Mouse (Mus musculus) lung, embryonic 14.5 days (tissue): Measurements from ENCODE around the gene Pdzd2. TPM values are rescaled to one million over a fixed set of nuclear protein-coding genes. Genes with fewer than 3 reads are reported as not detected.

ENCODE experiments used
- ATAC-seq: fragments of 200-750 bp; cut with Nextera tagmentation; 2 replicates; pipeline ENCODE4 v1.8.0; 2017; ENCODE audit warnings: mild to moderate bottlenecking, moderate TSS enrichment, moderate library complexity; ENCODE audit not compliant: insufficient read depth
- DNase-seq: peaks from one replicate; pipeline ENCODE4 v3.0.0-alpha.2; 2015
- H3K27ac ChIP-seq: fragments of 300-500 bp; sonication (generic); 2 replicates; pipeline ENCODE4 v1.5.1; 2014; ENCODE audit warnings: low read depth, mild to moderate bottlenecking, moderate library complexity
- H3K27me3 ChIP-seq: fragments of 300-500 bp; sonication (generic); 2 replicates; pipeline ENCODE4 v1.6.1; 2014; ENCODE audit warnings: low read length, control low read depth; ENCODE audit not compliant: insufficient read depth
- H3K36me3 ChIP-seq: fragments of 300-500 bp; sonication (generic); 2 replicates; pipeline ENCODE4 v1.6.1; 2014; ENCODE audit warnings: control low read depth; ENCODE audit not compliant: insufficient read depth
- H3K4me1 ChIP-seq: fragments of 300-500 bp; sonication (generic); 2 replicates; pipeline ENCODE4 v1.6.1; 2014; ENCODE audit warnings: antibody characterized with exemption, control low read depth; ENCODE audit not compliant: insufficient read depth
- H3K4me2 ChIP-seq: fragments of 300-500 bp; sonication (generic); 2 replicates; pipeline ENCODE4 v1.6.1; 2014; ENCODE audit warnings: mild to moderate bottlenecking
- H3K4me3 ChIP-seq: fragments of 300-500 bp; sonication (generic); 2 replicates; pipeline ENCODE4 v1.5.1; 2014; ENCODE audit warnings: low read depth, low read length
- H3K9ac ChIP-seq: fragments of 300-500 bp; sonication (generic); 2 replicates; pipeline ENCODE4 v1.6.1; 2014
- H3K9me3 ChIP-seq: fragments of 300-500 bp; sonication (generic); 2 replicates; pipeline ENCODE4 v1.6.1; 2016; ENCODE audit warnings: low read depth, low read length, control low read depth
- CTCF ChIP-seq: IDR thresholded peaks from 2 replicates; pipeline ENCODE4 v1.5.1; 2016; ENCODE audit warnings: antibody characterized with exemption, low read depth
- WGBS: fragments of 180-500 bp; shearing (Covaris S2); extraction: QIAGEN DNeasy Blood & Tissue Kit; methylation state at CpG from one replicate; pipeline ENCODE4 v1.1.7; 2014; 5-methylcytosine and 5-hydroxymethylcytosine counted together
- polyA plus RNA-seq: library from polyadenylated mRNA; unstranded; fragments of >200 nt; fragmentation: Nextera tagmentation; extraction: Ambion mirVana; gene quantifications from 2 replicates; pipeline ENCODE4 v1.2.1, GENCODE M21; 2014

Pdzd2 gene
- polyA plus RNA-seq, 1 experiment from 2014 or later, result 24.1 TPM

- ATAC-seq, result peak; percentile 50; the same call in 1 of the 2 replicates
- Histone ChIP-seq H3K4me1 (peaks cover 6% of the 10 kb centered on the region; the same call in 1 of the 2 replicates), H3K27ac (peak overlapping the region; percentile 86), H3K9me3 (no peaks in the 10 kb centered on the region), H3K36me3 (no peaks in the 10 kb centered on the region), H3K4me3 (no peak overlapping the region), H3K9ac (peak overlapping the region; percentile 32; the same call in 1 of the 2 replicates), H3K27me3 (no peaks in the 10 kb centered on the region), H3K4me2 (no peak overlapping the region)
- WGBS, result 50% methylated on average over 10 of the region's 10 CpGs
- DNase-seq, result peak; percentile 80
- TF ChIP-seq CTCF, result no peak
These were observed 134.3 kb downstream of the Pdzd2 start for GRCm38 (mm10) chr15:12605239-12605993.

- Histone ChIP-seq H3K4me1 (peaks cover 6% of the 10 kb centered on the region; the same call in 1 of the 2 replicates), H3K9ac (no peak overlapping the region), H3K27me3 (no peaks in the 10 kb centered on the region), H3K4me3 (no peak overlapping the region), H3K27ac (no peak overlapping the region), H3K36me3 (no peaks in the 10 kb centered on the region), H3K4me2 (no peak overlapping the region), H3K9me3 (no peaks in the 10 kb centered on the region)
- WGBS, result 94% methylated on average over 4 of the region's 4 CpGs
- DNase-seq (no peak), ATAC-seq (no peak)
- TF ChIP-seq CTCF, result peak; percentile 31
These were observed 136.1 kb downstream of the Pdzd2 start for GRCm38 (mm10) chr15:12603674-12604073.

- no peak for TF ChIP-seq CTCF
These were observed 146.6 kb downstream of the Pdzd2 start for GRCm38 (mm10) chr15:12593094-12593493.

GRCm38 (mm10) chr15:12592628-12593027 is 147.1 kb downstream of the Pdzd2 start:
- Histone ChIP-seq H3K4me1 (no peaks in the 10 kb centered on the region; the same call in 1 of the 2 replicates), H3K9ac (no peak overlapping the region), H3K27me3 (no peaks in the 10 kb centered on the region), H3K9me3 (no peaks in the 10 kb centered on the region), H3K4me3 (no peak overlapping the region), H3K4me2 (no peak overlapping the region), H3K27ac (no peak overlapping the region), H3K36me3 (no peaks in the 10 kb centered on the region)
- ATAC-seq (no peak), DNase-seq (no peak)
- 20% methylated on average over 3 of the region's 3 CpGs for WGBS
- no peak for TF ChIP-seq CTCF

More at GRCm38 (mm10) chr15:12593094-12593493, 146.6 kb downstream of the Pdzd2 start:
- ATAC-seq (no peak), DNase-seq (no peak)
- H3K27ac ChIP-seq, result no peak overlapping the region
- no peak overlapping the region for H3K4me2 ChIP-seq
- WGBS, result 62% methylated on average over 4 of the region's 4 CpGs
- no peak overlapping the region for H3K4me3 ChIP-seq
- no peaks in the 10 kb centered on the region for H3K9me3 ChIP-seq
- H3K9ac ChIP-seq, result no peak overlapping the region
- no peaks in the 10 kb centered on the region for H3K36me3 ChIP-seq
- H3K4me1 ChIP-seq, result no peaks in the 10 kb centered on the region; the same call in 1 of the 2 replicates
- no peaks in the 10 kb centered on the region for H3K27me3 ChIP-seq

GRCm38 (mm10) chr15:12588661-12589060 is 151.1 kb downstream of the Pdzd2 start:
- H3K27me3 ChIP-seq, result no peaks in the 10 kb centered on the region
- WGBS, result 76% methylated on average over 3 of the region's 3 CpGs
- no peak for TF ChIP-seq CTCF
- H3K4me2 ChIP-seq, result no peak overlapping the region
- DNase-seq, result no peak
- no peak overlapping the region for H3K9ac ChIP-seq
- no peak overlapping the region for H3K27ac ChIP-seq
- H3K9me3 ChIP-seq, result no peaks in the 10 kb centered on the region
- no peaks in the 10 kb centered on the region for H3K36me3 ChIP-seq
- H3K4me1 ChIP-seq, result no peaks in the 10 kb centered on the region
- ATAC-seq, result no peak
- no peak overlapping the region for H3K4me3 ChIP-seq

GRCm38 (mm10) chr15:12586852-12587424 is 152.8 kb downstream of the Pdzd2 start:
- ATAC-seq (no peak), DNase-seq (no peak)
- H3K27me3 ChIP-seq, result no peaks in the 10 kb centered on the region
- H3K4me3 ChIP-seq, result no peak overlapping the region
- no peak overlapping the region for H3K27ac ChIP-seq
- no peaks in the 10 kb centered on the region for H3K9me3 ChIP-seq
- H3K36me3 ChIP-seq, result no peaks in the 10 kb centered on the region
- H3K9ac ChIP-seq, result no peak overlapping the region
- no peak overlapping the region for H3K4me2 ChIP-seq
- no peaks in the 10 kb centered on the region for H3K4me1 ChIP-seq
- 78% methylated on average over 4 of the region's 4 CpGs for WGBS
- no peak for TF ChIP-seq CTCF

GRCm38 (mm10) chr15:12586154-12586553 is 153.6 kb downstream of the Pdzd2 start:
- H3K4me1 ChIP-seq, result no peaks in the 10 kb centered on the region
- H3K9ac ChIP-seq, result no peak overlapping the region
- WGBS, result 5% methylated on average over 5 of the region's 5 CpGs
- peak; percentile 92 for DNase-seq
- H3K27ac ChIP-seq, result no peak overlapping the region
- H3K27me3 ChIP-seq, result no peaks in the 10 kb centered on the region
- no peaks in the 10 kb centered on the region for H3K36me3 ChIP-seq
- TF ChIP-seq CTCF, result peak; percentile 89
- H3K4me3 ChIP-seq, result no peak overlapping the region
- peak; percentile 93 for ATAC-seq
- no peak overlapping the region for H3K4me2 ChIP-seq
- no peaks in the 10 kb centered on the region for H3K9me3 ChIP-seq
